Mouse (Mus musculus) naive thymus-derived CD4-positive, alpha-beta T cell, adult 2 months (primary cell): ENCODE results near the gene Celf2.

Source experiments
- DNase-seq: peaks from one replicate; pipeline ENCODE4 v3.0.0-alpha.2; 2011; ENCODE audit warnings: low read depth

Celf2 gene

GRCm38 (mm10) chr2:7026737-7027136 lies 482.6 kb downstream of the Celf2 start:
- no peak for DNase-seq

GRCm38 (mm10) chr2:7025594-7025993 lies 483.8 kb downstream of the Celf2 start:
- DNase-seq: no peak

- no peak for DNase-seq
Observed at GRCm38 (mm10) chr2:7022184-7022583, 487.2 kb downstream of the Celf2 start.

- DNase-seq: no peak
Observed at GRCm38 (mm10) chr2:7017384-7018113, 491.8 kb downstream of the Celf2 start.

GRCm38 (mm10) chr2:7013126-7013525 lies 496.2 kb downstream of the Celf2 start:
- DNase-seq: no peak

GRCm38 (mm10) chr2:7006816-7007215 lies 502.5 kb downstream of the Celf2 start:
- no peak for DNase-seq

GRCm38 (mm10) chr2:7001967-7002366 lies 507.4 kb downstream of the Celf2 start:
- DNase-seq: no peak

GRCm38 (mm10) chr2:6991010-6991421 lies 518.3 kb downstream of the Celf2 start:
- DNase-seq: no peak

- no peak for DNase-seq
Observed at GRCm38 (mm10) chr2:6985706-6986105, 523.7 kb downstream of the Celf2 start.

GRCm38 (mm10) chr2:6983902-6984301 lies 525.5 kb downstream of the Celf2 start:
- DNase-seq: no peak

GRCm38 (mm10) chr2:6976300-6976699 lies 533.1 kb downstream of the Celf2 start:
- no peak for DNase-seq

GRCm38 (mm10) chr2:6969228-6969627 lies 540.1 kb downstream of the Celf2 start:
- DNase-seq: no peak

- no peak for DNase-seq
Observed at GRCm38 (mm10) chr2:6965243-6965642, 544.1 kb downstream of the Celf2 start.

- no peak for DNase-seq
Observed at GRCm38 (mm10) chr2:6950702-6951101, 558.7 kb downstream of the Celf2 start.

- no peak for DNase-seq
Observed at GRCm38 (mm10) chr2:6945638-6946415, 563.5 kb downstream of the Celf2 start.

GRCm38 (mm10) chr2:6943651-6944050 lies 565.7 kb downstream of the Celf2 start:
- DNase-seq: no peak

- DNase-seq: no peak
Observed at GRCm38 (mm10) chr2:6942635-6943390, 566.5 kb downstream of the Celf2 start.

GRCm38 (mm10) chr2:6939143-6939542 lies 570.2 kb downstream of the Celf2 start:
- DNase-seq: no peak

GRCm38 (mm10) chr2:6933130-6933529 lies 576.2 kb downstream of the Celf2 start:
- DNase-seq: no peak

- no peak for DNase-seq
Observed at GRCm38 (mm10) chr2:6927693-6928360, 581.5 kb downstream of the Celf2 start.

GRCm38 (mm10) chr2:6925505-6925904 lies 583.9 kb downstream of the Celf2 start:
- DNase-seq: no peak
